Mouse (Mus musculus) neural tube, embryonic 13.5 days (tissue): ENCODE measurements around the gene Sync. TPM values are rescaled to one million over a fixed set of nuclear protein-coding genes. Genes with fewer than 3 reads are reported as not detected.

Source experiments
- ATAC-seq: fragments of 200-750 bp; cut with Nextera tagmentation; 2 replicates; pipeline ENCODE4 v1.8.0; 2017; ENCODE audit warnings: low read depth, mild to moderate bottlenecking, moderate TSS enrichment, moderate library complexity
- H3K27ac ChIP-seq: fragments of 300-500 bp; sonication (generic); replicated peaks from 2 replicates; pipeline ENCODE4 v1.5.1; 2015; ENCODE audit warnings: moderate library complexity, mild to moderate bottlenecking, inconsistent platforms
- H3K27me3 ChIP-seq: fragments of 300-500 bp; sonication (generic); 2 replicates; pipeline ENCODE4 v1.6.1; 2015; ENCODE audit warnings: mild to moderate bottlenecking, inconsistent platforms
- H3K36me3 ChIP-seq: fragments of 300-500 bp; sonication (generic); 2 replicates; pipeline ENCODE4 v1.6.1; 2015; ENCODE audit warnings: mild to moderate bottlenecking, inconsistent platforms
- H3K4me1 ChIP-seq: fragments of 300-500 bp; sonication (generic); replicated peaks from 2 replicates; pipeline ENCODE4 v1.6.1; 2015; ENCODE audit warnings: inconsistent platforms
- H3K4me2 ChIP-seq: fragments of 300-500 bp; sonication (generic); 2 replicates; pipeline ENCODE4 v1.6.1; 2015; ENCODE audit warnings: inconsistent platforms, mild to moderate bottlenecking, moderate library complexity
- H3K4me3 ChIP-seq: fragments of 300-500 bp; sonication (generic); 2 replicates; pipeline ENCODE4 v1.5.1; 2015; ENCODE audit warnings: mild to moderate bottlenecking, inconsistent platforms
- H3K9ac ChIP-seq: fragments of 300-500 bp; sonication (generic); 2 replicates; pipeline ENCODE4 v1.6.1; 2015; ENCODE audit warnings: moderate library complexity, mild to moderate bottlenecking, inconsistent platforms
- H3K9me3 ChIP-seq: fragments of 300-500 bp; sonication (generic); 2 replicates; pipeline ENCODE4 v1.6.1; 2016; ENCODE audit warnings: inconsistent platforms
- WGBS: fragments of 180-500 bp; shearing (Covaris S2); methylation state at CpG from one replicate; pipeline ENCODE4 v1.1.7; 2015; 5-methylcytosine and 5-hydroxymethylcytosine counted together
- polyA plus RNA-seq: library from polyadenylated mRNA; unstranded; fragments of >200 nt; fragmentation: Nextera tagmentation; extraction: Ambion mirVana; gene quantifications from 2 replicates; pipeline ENCODE4 v1.2.1, GENCODE M21; 2015

Sync gene
- polyA plus RNA-seq, 1 experiment from 2014 or later: 3.2 TPM

DNA sequence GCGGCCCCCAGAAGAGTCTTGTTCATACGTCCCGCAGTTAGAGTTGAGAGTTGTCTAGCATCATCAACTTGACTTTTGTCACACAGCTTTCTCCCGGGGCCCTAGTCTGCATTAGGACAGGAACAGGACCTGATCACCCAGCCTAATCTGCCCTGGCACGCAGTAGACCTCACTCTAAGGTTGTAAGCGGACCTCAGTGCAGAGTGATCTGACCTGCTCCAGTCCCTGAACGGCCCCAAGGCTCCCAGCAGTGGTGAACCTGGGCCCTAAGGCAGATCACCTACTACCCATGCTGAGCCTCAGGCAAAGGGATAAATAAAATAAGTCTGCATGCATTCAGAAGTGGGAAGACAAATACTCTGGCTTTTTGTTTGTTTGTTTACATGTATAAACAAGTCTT, 38.1 kb upstream of the Sync start:
- WGBS: 26% methylated on average over 7 of the region's 7 CpGs
- no peak for ATAC-seq
- Histone ChIP-seq H3K4me1 (peaks cover 32% of the 10 kb centered on the region), H3K36me3 (no peaks in the 10 kb centered on the region), H3K4me2 (no peak overlapping the region), H3K9me3 (no peaks in the 10 kb centered on the region), H3K9ac (no peak overlapping the region), H3K27ac (no peak overlapping the region), H3K27me3 (peaks cover 76% of the 10 kb centered on the region), H3K4me3 (no peak overlapping the region)

- Histone ChIP-seq H3K9me3 (no peaks in the 10 kb centered on the region), H3K27me3 (peaks cover 61% of the 10 kb centered on the region), H3K27ac (0 out of 2 replicates have a peak overlapping the region, but pooled peaks have one; percentile 28), H3K4me2 (peak overlapping the region; percentile 14; the same call in 1 of the 2 replicates), H3K36me3 (no peaks in the 10 kb centered on the region), H3K4me3 (no peak overlapping the region), H3K4me1 (peaks cover 32% of the 10 kb centered on the region), H3K9ac (no peak overlapping the region)
- WGBS: 15% methylated on average over 15 of the region's 15 CpGs
- ATAC-seq: peak; percentile 20; the same call in 1 of the 2 replicates
Measured at GRCm38 (mm10) chr4:129250759-129251481, 36.5 kb upstream of the Sync start.

DNA sequence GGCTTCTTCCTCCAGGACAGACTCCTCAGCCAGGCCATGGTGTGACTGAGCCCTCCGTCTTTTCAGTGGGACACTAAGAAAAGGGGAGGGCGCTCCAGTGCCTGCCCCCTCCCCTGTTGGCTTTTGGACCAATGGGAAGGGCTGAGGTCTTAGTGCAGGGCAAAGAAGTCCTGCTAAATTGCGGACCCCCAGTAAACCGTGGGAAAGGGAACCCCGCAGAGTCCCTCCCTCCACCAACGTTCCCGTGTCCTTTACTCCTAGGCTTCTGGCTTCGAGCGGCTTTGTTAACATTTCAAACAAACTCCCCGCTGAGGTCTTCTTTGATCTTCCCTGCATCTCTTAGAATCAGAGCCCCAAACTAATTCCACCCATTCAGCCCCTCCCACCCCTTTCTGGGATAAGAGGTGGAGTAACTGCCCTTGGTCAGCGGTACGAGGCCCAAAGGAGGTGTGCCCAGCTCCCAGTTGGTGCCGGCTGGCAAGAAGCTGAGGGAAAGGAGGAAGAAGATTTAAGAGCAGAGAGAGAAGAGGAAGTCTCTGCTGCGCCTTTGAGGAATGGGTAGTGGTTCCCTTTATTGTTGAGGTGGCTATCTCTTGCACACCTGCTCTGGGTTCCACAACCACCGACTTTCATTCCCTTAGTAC, 35.8 kb upstream of the Sync start:
- Histone ChIP-seq H3K27me3 (peaks cover 55% of the 10 kb centered on the region), H3K4me2 (peak overlapping the region; percentile 14), H3K9me3 (no peaks in the 10 kb centered on the region), H3K9ac (no peak overlapping the region), H3K4me3 (no peak overlapping the region), H3K36me3 (no peaks in the 10 kb centered on the region), H3K4me1 (peaks cover 39% of the 10 kb centered on the region), H3K27ac (no peak overlapping the region)
- 0 out of 2 replicates have a peak, but pooled peaks have one; percentile 43 for ATAC-seq
- WGBS: 2% methylated on average over 15 of the region's 15 CpGs

GRCm38 (mm10) chr4:129252492-129252891, 34.9 kb upstream of the Sync start:
- WGBS: 88% methylated on average over 2 of the region's 2 CpGs
- peaks cover 46% of the 10 kb centered on the region for H3K27me3 ChIP-seq

DNA sequence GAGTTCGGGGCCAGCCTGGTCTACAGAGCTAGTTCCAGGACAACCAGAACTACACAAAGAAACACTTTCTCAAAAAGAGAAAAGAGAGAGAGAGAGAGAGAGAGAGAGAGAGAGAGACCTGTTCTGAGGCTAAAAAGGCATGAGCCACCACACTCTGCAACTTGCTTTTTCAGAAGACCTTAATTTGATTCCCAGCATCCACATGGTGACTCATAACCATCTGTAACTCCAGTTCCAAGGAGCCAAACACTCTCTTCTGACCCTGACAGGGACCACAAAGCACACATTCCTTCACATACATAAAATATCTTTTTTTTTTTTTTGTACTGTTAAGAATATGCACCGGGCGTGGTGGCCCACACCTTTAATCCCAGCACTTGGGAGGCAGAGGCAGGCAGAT, 32.8 kb upstream of the Sync start:
- H3K9ac ChIP-seq: no peak overlapping the region
- peaks cover 25% of the 10 kb centered on the region for H3K27me3 ChIP-seq
- H3K4me1 ChIP-seq: peaks cover 24% of the 10 kb centered on the region
- H3K4me3 ChIP-seq: no peak overlapping the region
- WGBS: 93% methylated on average over 3 of the region's 3 CpGs
- no peaks in the 10 kb centered on the region for H3K36me3 ChIP-seq
- no peak overlapping the region for H3K27ac ChIP-seq
- no peak overlapping the region for H3K4me2 ChIP-seq
- H3K9me3 ChIP-seq: no peaks in the 10 kb centered on the region
- no peak for ATAC-seq

More at GRCm38 (mm10) chr4:129252492-129252891, 34.9 kb upstream of the Sync start:
- H3K27ac ChIP-seq: no peak overlapping the region
- H3K4me3 ChIP-seq: no peak overlapping the region
- no peak overlapping the region for H3K4me2 ChIP-seq
- H3K9ac ChIP-seq: no peak overlapping the region
- no peaks in the 10 kb centered on the region for H3K9me3 ChIP-seq
- no peak for ATAC-seq
- H3K4me1 ChIP-seq: peaks cover 42% of the 10 kb centered on the region
- no peaks in the 10 kb centered on the region for H3K36me3 ChIP-seq

DNA sequence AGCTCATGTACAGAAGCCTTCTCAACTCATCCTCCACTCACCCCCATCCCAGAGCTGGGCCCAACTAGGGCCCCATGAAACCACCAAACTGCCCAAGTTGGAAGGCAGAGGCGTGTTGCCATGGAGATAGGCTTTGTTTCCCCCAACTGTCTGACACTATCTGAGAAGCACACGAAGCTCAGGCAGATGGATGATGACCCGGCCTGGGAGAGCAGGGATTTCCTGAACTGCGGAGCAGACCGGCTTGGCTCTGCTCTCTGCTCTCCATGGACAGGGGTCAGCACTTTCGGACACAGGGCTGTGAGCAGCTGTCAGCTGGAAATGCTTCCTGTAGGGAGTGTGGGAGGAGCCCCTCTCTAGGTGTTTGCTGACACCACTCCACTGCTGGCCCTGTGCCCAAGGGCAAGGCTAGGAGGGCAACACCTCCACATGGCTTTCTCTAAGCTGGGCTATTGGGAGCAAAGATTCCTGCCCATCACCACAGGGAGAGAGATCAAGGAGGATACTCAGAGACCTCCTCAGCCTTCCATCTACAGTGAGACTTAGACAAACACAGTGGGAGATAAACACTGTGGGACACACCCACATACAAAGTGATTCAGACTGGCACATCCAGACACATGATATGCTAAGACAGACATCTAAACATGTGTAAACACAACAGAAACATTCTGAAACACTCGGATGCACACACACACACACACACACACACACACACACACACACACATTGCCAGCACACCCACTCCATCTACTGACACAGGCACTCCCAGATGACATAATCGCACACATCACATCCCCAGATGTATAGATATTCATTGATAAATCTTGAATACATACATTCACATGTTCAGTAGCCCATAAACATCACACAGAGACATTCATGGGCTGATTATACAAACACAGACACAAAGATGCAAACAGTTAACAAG, 30.7 kb upstream of the Sync start:
- Histone ChIP-seq H3K9me3 (no peaks in the 10 kb centered on the region), H3K4me3 (no peak overlapping the region), H3K4me1 (peaks cover 18% of the 10 kb centered on the region), H3K9ac (no peak overlapping the region), H3K36me3 (no peaks in the 10 kb centered on the region), H3K27me3 (peaks cover 4% of the 10 kb centered on the region; the same call in 1 of the 2 replicates), H3K4me2 (no peak overlapping the region), H3K27ac (no peak overlapping the region)
- ATAC-seq: no peak
- WGBS: 32% methylated on average over 8 of the region's 8 CpGs

DNA sequence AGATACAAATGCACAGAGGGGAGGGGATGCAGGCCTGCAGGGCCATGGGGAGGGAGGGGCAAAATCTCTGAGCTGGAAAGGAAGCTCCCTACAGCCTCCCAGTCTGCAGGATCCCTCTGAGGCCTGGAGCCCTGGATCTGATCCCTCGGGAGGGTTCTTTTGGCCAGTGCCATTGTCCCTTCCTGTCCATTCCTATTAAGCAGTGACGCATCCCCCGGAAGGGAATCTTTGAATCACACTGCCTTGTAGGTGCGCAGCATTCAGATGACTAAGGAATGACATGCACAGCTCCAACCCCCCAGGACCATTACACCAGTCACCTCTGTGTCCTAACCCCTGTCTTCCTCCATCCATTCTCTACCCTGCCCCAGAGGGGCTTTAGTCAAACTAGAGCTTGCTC, 28.3 kb upstream of the Sync start:
- Histone ChIP-seq H3K9me3 (no peaks in the 10 kb centered on the region), H3K9ac (no peak overlapping the region), H3K4me3 (no peak overlapping the region), H3K36me3 (no peaks in the 10 kb centered on the region), H3K4me1 (peaks cover 26% of the 10 kb centered on the region), H3K27ac (no peak overlapping the region), H3K27me3 (no peaks in the 10 kb centered on the region), H3K4me2 (no peak overlapping the region)
- WGBS: 69% methylated on average over 4 of the region's 4 CpGs
- ATAC-seq: no peak

GRCm38 (mm10) chr4:129260678-129261077, 26.7 kb upstream of the Sync start:
- Histone ChIP-seq H3K36me3 (no peaks in the 10 kb centered on the region), H3K9ac (no peak overlapping the region), H3K27me3 (no peaks in the 10 kb centered on the region), H3K4me1 (peaks cover 26% of the 10 kb centered on the region), H3K9me3 (no peaks in the 10 kb centered on the region), H3K4me2 (no peak overlapping the region), H3K4me3 (no peak overlapping the region), H3K27ac (peak overlapping the region; percentile 64)
- WGBS: 15% methylated on average over 6 of the region's 6 CpGs
- ATAC-seq: no peak

DNA sequence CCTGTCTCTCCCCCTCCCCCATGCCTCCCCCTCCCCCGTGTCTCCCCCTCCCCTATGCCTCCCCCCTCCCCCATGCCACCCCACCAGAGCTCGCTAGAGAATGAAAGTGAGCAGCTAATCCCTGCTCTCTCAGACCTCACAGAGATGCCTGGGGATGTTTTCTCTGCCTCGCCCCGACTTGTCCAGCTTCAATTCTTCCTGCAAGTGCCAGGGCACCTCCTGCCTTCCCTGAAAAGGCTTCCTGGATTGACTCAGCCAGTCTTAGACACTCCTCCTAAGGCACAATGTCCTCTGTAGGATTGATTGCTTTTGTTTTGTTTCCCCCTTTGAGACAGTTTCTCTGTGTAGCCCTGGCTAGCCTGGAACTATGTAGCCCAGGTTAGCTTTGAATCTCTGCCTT, 26.2 kb upstream of the Sync start, which contains the start of gene C77080:
C77080 (minus strand) TSS at position 209 of the 400 bp plus-strand sequence.
- Histone ChIP-seq H3K4me2 (no peak within 1 kb of the TSS), H3K9me3 (no peaks in the 10 kb centered on the region), H3K27ac (peak within 1 kb of the TSS; percentile 64), H3K9ac (no peak within 1 kb of the TSS), H3K4me1 (peaks cover 23% of the 10 kb centered on the region), H3K4me3 (no peak within 1 kb of the TSS), H3K36me3 (no peaks in the 10 kb centered on the region), H3K27me3 (no peaks in the 10 kb centered on the region)
- 26% methylated on average over 2 of the region's 4 CpGs for WGBS
- ATAC-seq: no peak

- ATAC-seq: 0 out of 2 replicates have a peak, but pooled peaks have one; percentile 21
- peak overlapping the region; percentile 46; the same call in 1 of the 2 replicates for H3K27ac ChIP-seq
- no peaks in the 10 kb centered on the region for H3K27me3 ChIP-seq
- no peak overlapping the region for H3K9ac ChIP-seq
- 41% methylated on average over 19 of the region's 19 CpGs for WGBS
- H3K9me3 ChIP-seq: no peaks in the 10 kb centered on the region
- no peak overlapping the region for H3K4me2 ChIP-seq
- no peak overlapping the region for H3K4me3 ChIP-seq
- no peaks in the 10 kb centered on the region for H3K36me3 ChIP-seq
- peaks cover 16% of the 10 kb centered on the region for H3K4me1 ChIP-seq
Measured at GRCm38 (mm10) chr4:129263225-129264021, 24.0 kb upstream of the Sync start.

DNA sequence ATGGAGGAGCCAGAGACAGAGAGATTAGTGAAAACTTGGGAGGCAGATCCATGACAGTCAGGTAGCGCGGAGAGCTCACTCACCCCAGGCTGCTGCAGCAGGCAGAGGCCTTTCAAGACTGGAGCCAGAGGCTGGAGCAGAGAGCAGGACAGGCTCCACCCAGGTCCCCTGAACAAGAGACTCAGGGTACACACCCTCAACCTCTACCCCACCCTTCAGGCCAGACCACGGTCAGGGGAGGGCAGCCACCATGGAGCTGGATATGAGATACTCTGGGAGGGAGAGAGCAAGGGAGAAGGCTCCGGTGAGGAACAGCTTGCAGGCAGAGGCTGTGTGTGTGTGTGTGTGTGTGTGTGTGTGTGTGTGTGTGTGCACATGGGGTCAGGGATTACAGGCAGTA, 21.2 kb upstream of the Sync start:
- no peak for ATAC-seq
- no peak overlapping the region for H3K4me2 ChIP-seq
- no peak overlapping the region for H3K27ac ChIP-seq
- H3K4me3 ChIP-seq: no peak overlapping the region
- no peaks in the 10 kb centered on the region for H3K27me3 ChIP-seq
- H3K9me3 ChIP-seq: no peaks in the 10 kb centered on the region
- H3K36me3 ChIP-seq: no peaks in the 10 kb centered on the region
- WGBS: 87% methylated on average over 4 of the region's 4 CpGs
- no peak overlapping the region for H3K9ac ChIP-seq
- peaks cover 9% of the 10 kb centered on the region for H3K4me1 ChIP-seq
